Mouse (Mus musculus): ENCODE measurements around the gene Irs1.

Irs1 gene

DNA sequence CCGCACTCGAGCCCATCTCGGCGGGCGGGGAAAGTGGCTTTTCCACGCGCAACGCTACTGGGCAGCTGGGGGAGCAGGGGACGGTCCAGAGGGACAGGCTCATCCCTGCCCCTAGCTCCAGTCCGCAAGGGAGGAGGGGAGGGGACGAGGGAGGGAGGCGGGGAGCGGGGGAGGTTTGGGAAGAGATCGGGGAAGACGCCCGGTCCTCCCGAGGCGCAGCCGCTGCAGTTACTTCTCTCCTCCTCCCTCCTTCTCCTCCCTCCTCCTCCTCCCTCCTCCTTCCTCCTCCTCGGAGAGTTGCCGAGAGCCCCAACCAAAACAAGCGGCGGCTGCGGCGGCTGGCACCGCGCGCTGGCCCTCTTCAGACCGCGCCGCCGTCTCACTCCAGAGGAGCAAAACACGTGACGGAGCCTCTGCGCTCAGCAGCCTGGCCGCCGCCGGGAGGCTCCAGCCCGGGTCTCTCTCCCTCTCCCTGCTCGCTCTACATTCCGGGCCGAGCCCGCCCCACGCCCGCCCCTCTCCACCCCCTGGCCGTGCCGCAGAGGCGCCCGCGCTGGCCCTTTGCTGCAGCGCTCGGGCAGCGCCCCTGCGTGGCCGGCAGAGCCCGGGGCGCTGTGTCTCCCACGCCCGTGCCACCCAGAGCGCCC, at the start of gene Irs1:
Irs1 (minus strand) TSS at position 266 of the 647 bp plus-strand sequence.
- in situ Hi-C loops (cut with MboI) = loop anchor here (10.0 kb wide), 1 partner anchor 976 kb away; no protein-coding TSS in a partner anchor

DNA sequence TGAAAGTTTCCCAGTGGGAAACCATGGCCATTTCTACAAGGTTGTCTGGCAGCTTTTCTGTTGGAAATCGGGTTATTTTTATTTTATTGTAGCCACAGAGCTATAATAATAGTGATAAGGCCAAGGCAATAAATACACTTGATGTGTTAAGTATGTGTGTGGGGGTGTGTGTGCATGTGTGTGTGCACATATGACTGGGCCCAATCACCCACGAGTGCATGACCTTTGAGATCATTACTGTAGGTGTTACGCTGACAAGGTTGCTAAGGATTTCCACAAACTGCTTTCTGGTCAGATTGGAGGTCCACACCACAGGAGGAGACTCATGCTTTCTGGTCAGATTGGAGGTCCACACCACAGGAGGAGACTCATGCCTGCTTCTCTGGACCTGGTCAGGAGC, 43.3 kb upstream of the Irs1 start:
- in situ Hi-C loops (cut with MboI) = no loop called here

- in situ Hi-C loops (cut with MboI) = no loop called here
Observed at GRCm38 (mm10) chr1:82329954-82330247, 38.7 kb upstream of the Irs1 start.

DNA sequence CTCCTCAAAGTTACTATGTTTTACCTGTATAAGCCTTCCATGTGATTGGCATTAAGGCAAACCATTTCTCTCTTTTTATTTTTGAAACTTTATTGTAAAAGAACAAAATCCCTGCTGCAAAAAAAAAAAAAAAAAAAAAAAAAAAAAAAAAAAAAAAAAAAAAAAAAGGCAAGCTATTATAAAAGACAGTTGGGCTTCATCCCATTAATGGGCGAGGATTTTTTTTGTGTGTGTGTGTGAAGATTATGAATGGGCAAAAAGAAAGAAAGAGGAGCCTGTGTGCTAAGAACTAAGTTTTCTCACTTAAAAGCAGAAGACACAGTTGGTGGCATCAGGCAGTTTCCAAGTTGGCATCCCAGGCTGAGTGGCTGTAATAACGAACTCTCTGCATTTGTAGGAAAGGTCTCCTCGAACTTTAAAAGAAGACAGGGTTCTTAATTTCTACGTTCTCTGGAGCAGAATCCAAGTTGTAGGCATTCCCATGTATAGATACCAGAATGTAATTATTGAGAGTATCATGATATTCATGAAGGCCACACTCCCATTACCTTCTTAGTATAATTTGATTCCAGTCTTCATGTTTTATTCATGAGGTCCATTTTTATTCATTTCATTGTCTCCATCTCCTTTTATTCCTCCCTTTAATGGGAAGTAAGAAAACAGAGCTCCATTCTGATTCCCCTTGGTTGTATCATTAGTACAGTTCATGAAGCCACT, 38.2 kb upstream of the Irs1 start:
- in situ Hi-C loops (cut with MboI) = no loop called here

- in situ Hi-C loops (cut with MboI) = no loop called here
Observed at GRCm38 (mm10) chr1:82328033-82328775, 37.0 kb upstream of the Irs1 start.

DNA sequence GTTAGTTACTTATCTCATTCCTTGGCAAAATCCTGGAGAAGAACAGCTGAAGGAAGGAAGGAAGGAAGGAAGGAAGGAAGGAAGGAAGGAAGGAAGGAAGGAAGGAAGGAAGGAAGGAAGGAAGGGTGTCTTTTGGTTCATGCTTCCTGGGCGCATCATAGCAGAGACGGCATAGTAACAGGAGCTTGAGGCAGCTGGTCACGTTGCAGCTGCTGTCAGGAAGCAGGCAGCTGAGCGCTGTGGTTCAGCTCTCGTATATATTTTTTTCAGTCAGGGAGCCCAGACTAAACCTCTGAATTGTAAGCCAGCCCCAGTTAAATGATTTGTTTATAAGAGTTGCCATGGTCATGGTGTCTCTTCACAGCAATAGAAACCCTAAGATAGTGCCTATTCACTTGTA, 34.9 kb upstream of the Irs1 start:
- in situ Hi-C loops (cut with MboI) = no loop called here

DNA sequence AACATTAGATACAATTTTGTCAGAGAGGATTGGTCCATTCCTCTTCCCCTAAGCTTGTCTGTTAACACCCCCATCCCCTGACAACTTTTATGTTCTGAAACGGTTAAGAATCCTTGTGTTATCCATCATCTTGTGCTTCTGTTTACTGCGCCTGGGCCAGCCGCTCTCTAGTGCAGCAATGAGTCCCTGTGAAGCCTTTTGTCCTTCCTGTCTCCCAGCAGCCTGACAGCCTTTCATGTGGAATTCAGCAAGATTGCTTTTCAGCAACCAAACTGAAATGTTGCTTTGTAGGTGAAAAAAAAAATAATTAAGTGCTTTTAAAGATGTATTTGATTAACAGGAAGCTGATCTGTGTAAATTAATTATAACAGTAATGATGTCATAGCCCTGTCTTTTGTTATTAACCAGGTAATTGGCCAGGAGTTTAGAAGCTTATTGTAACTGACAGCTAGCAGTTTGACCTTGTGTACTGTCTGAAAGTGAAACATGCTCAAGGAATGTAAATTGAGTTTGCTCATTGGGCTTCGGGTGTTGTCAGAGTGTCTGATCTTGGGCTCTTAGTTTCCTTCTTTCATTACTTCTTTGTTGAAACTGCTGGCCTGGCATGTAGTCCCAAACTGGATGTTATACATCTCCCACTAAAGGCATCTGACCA, 33.0 kb upstream of the Irs1 start:
- in situ Hi-C loops (cut with MboI) = no loop called here

DNA sequence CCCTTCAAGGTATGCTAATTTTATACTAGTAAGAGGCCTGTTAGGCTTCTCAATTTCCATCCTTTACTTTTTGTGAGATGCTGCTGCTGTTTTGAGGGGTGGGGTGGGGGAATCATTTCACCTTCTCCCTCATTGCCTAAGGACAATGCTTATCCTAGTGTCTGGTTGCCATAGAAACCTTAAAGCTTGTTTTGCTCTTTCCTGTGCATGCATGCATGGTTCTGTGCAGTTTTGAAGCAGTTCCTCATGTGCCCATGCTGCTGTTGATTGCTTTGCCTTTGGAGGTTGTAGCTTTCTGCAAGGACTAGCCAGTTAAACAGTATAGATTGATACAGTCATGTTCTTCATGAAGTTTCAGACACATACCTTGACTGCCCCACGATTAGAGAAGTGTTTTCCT, 30.2 kb upstream of the Irs1 start:
- in situ Hi-C loops (cut with MboI) = no loop called here

GRCm38 (mm10) chr1:82320864-82321263, 29.6 kb upstream of the Irs1 start:
- in situ Hi-C loops (cut with MboI) = no loop called here

- in situ Hi-C loops (cut with MboI) = no loop called here
Observed at GRCm38 (mm10) chr1:82320456-82320855, 29.2 kb upstream of the Irs1 start.

DNA sequence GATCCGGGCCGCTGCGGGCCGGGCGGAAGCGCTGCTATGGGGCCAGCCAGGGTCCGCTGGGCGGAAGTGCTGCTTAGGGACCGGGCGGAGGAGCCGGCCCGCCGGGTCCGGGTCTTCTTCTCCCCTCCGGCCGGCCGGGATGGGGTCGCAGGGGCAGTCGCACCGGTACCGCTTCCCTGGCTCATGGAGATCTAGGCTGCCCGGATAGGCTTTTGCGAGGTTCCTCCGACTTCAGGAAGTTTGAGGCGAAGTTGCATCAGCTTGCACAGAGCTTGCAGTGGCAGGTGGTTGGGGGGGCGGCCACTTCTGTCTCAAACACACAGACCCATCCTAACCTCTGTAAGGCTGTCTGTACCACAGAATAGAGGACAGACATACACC, 25.5 kb upstream of the Irs1 start:
- in situ Hi-C loops (cut with MboI) = no loop called here

- in situ Hi-C loops (cut with MboI) = no loop called here
Observed at GRCm38 (mm10) chr1:82316111-82316745, 25.0 kb upstream of the Irs1 start, which contains the start of gene Rhbdd1. Gene Rhbdd1, plus strand, starts transcription at chr1:82316452.

- in situ Hi-C loops (cut with MboI) = no loop called here
Observed at GRCm38 (mm10) chr1:82304483-82304882, 13.3 kb upstream of the Irs1 start.

DNA sequence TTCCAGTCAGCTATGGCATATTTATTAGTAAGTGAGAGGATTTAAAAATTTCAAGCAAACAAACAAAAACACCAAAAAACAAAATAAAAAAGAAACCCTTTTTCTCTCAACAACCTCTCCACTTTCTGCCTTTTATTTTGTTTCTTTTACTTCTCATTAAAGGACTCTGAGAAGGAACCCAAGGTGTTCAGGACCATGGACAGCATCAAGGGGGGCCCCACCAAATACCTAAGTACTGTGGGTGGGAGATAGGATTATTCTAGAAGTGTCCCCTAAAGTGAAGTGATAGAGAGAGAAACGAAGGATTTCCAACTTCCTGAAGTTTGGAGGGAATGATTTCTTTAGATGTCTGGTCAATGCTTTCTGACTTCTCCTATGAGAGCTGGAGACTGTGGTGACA, 7.4 kb upstream of the Irs1 start:
- in situ Hi-C loops (cut with MboI) = loop anchor here (10.0 kb wide), 1 partner anchor 984 kb away; no protein-coding TSS in a partner anchor

DNA sequence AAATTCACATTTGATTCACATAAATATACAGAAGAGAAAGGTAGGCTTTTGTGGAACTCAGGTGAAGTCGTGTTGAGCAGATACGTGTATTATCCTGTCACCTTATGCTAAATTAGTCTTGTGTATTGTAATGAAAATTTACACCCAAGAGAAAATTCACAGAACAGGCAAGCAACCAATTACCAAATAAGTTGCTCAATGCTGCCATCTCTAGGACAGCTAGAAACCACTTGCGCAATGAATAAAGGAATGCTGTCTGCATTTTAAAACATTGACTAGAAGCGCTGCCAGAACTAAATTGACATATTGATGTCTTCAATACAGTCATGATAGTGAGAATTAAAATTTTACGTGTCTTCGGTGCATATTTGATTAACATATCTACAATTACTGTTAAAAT, 2.9 kb upstream of the Irs1 start:
- in situ Hi-C loops (cut with MboI) = loop anchor here (10.0 kb wide), 1 partner anchor 979 kb away; no protein-coding TSS in a partner anchor

GRCm38 (mm10) chr1:82292771-82293170, 1.6 kb upstream of the Irs1 start:
- in situ Hi-C loops (cut with MboI) = loop anchor here (10.0 kb wide), 1 partner anchor 978 kb away; no protein-coding TSS in a partner anchor

GRCm38 (mm10) chr1:82291930-82292712, 905 bp upstream of the Irs1 start:
- in situ Hi-C loops (cut with MboI) = loop anchor here (10.0 kb wide), 1 partner anchor 977 kb away; no protein-coding TSS in a partner anchor

- in situ Hi-C loops (cut with MboI) = loop anchor here (10.0 kb wide), 1 partner anchor 976 kb away; no protein-coding TSS in a partner anchor
Observed at GRCm38 (mm10) chr1:82290723-82291150, 479 bp downstream of the Irs1 start.

DNA sequence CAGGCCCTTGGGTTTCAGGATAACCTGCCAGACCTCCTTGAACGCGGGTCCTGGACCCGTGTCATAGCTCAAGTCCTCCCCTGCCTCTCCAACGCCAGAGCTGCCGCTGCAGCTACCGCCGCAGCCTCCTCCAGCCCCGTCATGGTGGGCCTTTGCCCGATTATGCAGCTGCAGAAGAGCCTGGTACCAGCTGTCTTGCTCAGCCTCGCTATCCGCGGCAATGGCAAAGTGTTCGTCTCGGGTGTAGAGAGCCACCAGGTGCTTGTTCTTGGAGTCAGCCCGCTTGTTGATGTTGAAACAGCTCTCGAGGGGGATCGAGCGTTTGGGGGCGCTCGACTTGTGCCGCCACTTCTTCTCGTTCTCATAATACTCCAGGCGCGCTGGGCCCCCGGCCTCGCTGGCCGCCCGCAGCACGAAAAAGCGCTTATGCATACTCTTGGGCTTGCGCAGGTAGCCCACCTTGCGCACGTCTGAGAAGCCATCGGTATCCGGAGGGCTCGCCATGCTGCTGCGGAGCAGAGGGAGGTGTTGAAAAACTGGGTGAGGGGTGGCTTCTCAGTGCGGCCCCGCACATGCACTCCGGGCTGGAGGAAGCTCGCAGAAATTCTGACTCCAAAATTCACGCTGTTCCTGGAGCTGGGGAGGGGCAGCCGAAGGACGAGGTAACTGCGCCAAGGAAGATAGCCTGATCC, 1.1 kb downstream of the Irs1 start:
- in situ Hi-C loops (cut with MboI) = loop anchor here (10.0 kb wide), 1 partner anchor 975 kb away; no protein-coding TSS in a partner anchor

All from mature B cell (primary cell).